Mouse (Mus musculus) heart, adult 2 months (tissue): ENCODE results near the gene Usp37. TPM values are rescaled to one million over a fixed set of nuclear protein-coding genes. Genes with fewer than 3 reads are reported as not detected.
A peak's percentile ranks its signal among the peaks of the same experiment; 100 is the strongest.

ENCODE experiments used
- DNase-seq, 2 experiments: peaks; one replicate each; pipeline ENCODE4 v3.0.0; 2021
- H3K27ac ChIP-seq: fragments of 200-600 bp; 2 replicates; pipeline ENCODE4 v1.8.1; 2022
- H3K27me3 ChIP-seq: fragments of 200-500 bp; 2 replicates; pipeline ENCODE4 v1.6.1; 2012; ENCODE audit warnings: mild to moderate bottlenecking, low read length, inconsistent platforms, mixed read lengths; ENCODE audit not compliant: control insufficient read depth, insufficient read depth
- H3K36me3 ChIP-seq: fragments of 200-500 bp; 2 replicates; pipeline ENCODE4 v1.6.1; 2012; ENCODE audit warnings: low read length, inconsistent platforms; ENCODE audit not compliant: control insufficient read depth, insufficient read depth
- H3K4me1 ChIP-seq: fragments of 200-500 bp; 2 replicates; pipeline ENCODE4 v1.6.1; 2011; ENCODE audit warnings: low read length; ENCODE audit not compliant: control insufficient read depth, insufficient read depth
- H3K4me3 ChIP-seq: fragments of 200-600 bp; 2 replicates; pipeline ENCODE4 v1.8.1; 2022
- H3K79me2 ChIP-seq: fragments of 200-500 bp; replicated peaks from 2 replicates; pipeline ENCODE4 v1.6.1; 2012; ENCODE audit warnings: mild to moderate bottlenecking, inconsistent platforms, low read length, moderate library complexity, mixed read lengths; ENCODE audit not compliant: control insufficient read depth, insufficient read depth
- H3K9ac ChIP-seq: fragments of 200-500 bp; 2 replicates; pipeline ENCODE4 v1.6.1; 2012; ENCODE audit warnings: low read depth, mild to moderate bottlenecking, control low read depth, inconsistent platforms, low read length, mixed read lengths
- CTCF ChIP-seq: fragments of 200-600 bp; IDR thresholded peaks from 2 replicates; pipeline ENCODE4 v1.8.1; 2022; ENCODE audit warnings: antibody characterized with exemption, mild to moderate bottlenecking, moderate library complexity
- EP300 ChIP-seq: fragments of 200-500 bp; IDR thresholded peaks from 2 replicates; pipeline ENCODE4 v1.6.1; 2011; ENCODE audit warnings: low read depth, low read length, control low read depth; ENCODE audit not compliant: insufficient read depth
- POLR2A ChIP-seq: fragments of 200-500 bp; IDR thresholded peaks from 2 replicates; pipeline ENCODE4 v1.6.1; 2011; ENCODE audit warnings: mild to moderate bottlenecking, low read depth, low read length, control low read depth; ENCODE audit not compliant: insufficient read depth
- WGBS: fragments of 180-500 bp; shearing (Covaris S2); methylation state at CpG from one replicate; pipeline ENCODE4 v1.1.7; 2018; 5-methylcytosine and 5-hydroxymethylcytosine counted together
- intact Hi-C: fragments of 180-260 bp; cut with DNase I; formaldehyde crosslinking; loops from one replicate; pipeline ENCODE4 v1.15.1; 2025
- long read RNA-seq: library from polyadenylated mRNA; stranded (forward); transcript quantifications from one replicate; pipeline ENCODE4 v2.0.0, GENCODE M21; 2021
- polyA plus RNA-seq: library from polyadenylated mRNA; depleted of rRNA; stranded (reverse); fragments of >200 nt; gene quantifications from 2 replicates; pipeline ENCODE4 v1.2.3, GENCODE M21; 2012; rRNA removed
- total RNA-seq, 2 experiments: library from RNA; stranded (reverse); gene quantifications; 2 replicates each; pipeline ENCODE4 v1.2.3; 2021

Gene Usp37
- total RNA-seq (1 to 10 TPM; 6.5 to 8.1 TPM), polyA plus RNA-seq (2.9 and 5.2 TPM in 2 replicates)
- long read RNA-seq, partial matches to known transcripts = 0 of 8 reads
- long read RNA-seq, other reads (novel, unspliced or antisense) = 8 of 8 reads

DNA sequence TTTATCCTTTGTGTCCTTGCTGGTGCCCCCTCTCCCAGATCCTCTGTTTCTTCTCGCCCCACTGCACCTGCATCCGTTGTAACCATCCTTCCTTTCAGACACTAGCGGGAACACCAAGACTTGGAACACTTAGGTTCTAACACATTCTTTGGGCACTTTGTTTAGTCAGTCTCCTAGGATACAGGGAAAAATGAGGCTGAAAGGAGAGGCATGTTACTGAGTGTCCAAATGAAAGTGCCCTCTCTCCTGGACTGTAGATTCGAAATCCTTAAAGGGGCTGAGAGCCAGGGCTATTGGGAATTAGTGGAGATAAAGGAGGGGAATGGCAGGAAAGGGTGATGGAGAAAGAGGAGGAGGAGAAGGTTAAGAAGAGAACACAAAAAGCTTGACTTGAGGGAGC lies at the start of gene Usp37:
Gene Usp37, minus strand, starts transcription at position 101 of the 400 bp plus-strand sequence.
- no peak for DNase-seq
- WGBS = 76% methylated on average over 4 of the region's 4 CpGs
- Histone ChIP-seq H3K4me3 (no peak within 1 kb of the TSS), H3K79me2 (no peaks in the 10 kb centered on the region), H3K27me3 (0 out of 2 replicates have a peak, but pooled peaks cover 2% of the 10 kb centered on the region), H3K36me3 (no peaks in the 10 kb centered on the region), H3K9ac (no peak within 1 kb of the TSS), H3K4me1 (no peaks in the 10 kb centered on the region), H3K27ac (no peak within 1 kb of the TSS)
- intact Hi-C loops = no loop called here
- TF ChIP-seq CTCF (no peak), EP300 (no peak), POLR2A (no peak)

DNA sequence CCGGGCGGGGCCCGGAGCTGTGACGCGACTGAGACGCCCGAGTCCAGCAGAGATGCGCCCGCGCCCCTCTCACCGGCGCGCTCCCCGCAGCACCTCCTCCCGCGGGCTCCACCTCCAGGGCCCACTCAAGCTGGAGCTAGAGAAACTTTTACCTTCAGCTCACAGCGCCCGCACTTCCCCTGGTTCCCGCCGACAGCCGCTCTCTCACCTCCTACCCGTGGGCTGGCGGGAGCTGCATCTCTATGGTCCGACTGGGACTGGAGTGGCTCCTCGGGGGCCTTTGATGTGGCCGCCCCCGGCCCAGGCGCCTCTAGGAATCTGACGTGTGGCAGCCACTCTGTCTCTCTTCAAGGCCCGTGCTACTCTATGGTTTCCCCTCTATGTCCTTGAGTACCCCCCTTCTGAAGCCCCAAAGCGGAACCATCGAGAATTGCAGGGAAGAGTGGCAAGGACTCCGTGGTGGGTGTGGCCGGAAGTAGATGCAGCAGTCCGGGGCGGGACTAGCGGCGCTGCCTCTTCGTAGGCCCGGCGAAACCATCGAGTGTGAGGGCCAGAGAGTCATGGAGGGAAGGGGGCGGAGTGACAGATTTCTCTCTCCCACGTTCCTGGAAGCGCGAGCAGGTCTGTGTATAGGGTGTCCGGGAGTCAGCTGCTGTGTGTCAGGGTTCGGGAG lies 43.8 kb upstream of the Usp37 start, which contains the start of the genes Zfp142 and Bcs1l:
Gene Zfp142, minus strand, starts transcription at position 474 of the 673 bp plus-strand sequence.
Gene Bcs1l, plus strand, starts transcription at position 517 of the 673 bp plus-strand sequence.
- Histone ChIP-seq H3K27me3 (no peaks in the 10 kb centered on the region), H3K36me3 (peaks cover 19% of the 10 kb centered on the region), H3K79me2 (no peaks in the 10 kb centered on the region), H3K4me1 (peaks cover 6% of the 10 kb centered on the region), H3K27ac (peak within 1 kb of the TSS; percentile 89), H3K9ac (peak within 1 kb of the TSS; percentile 85), H3K4me3 (peak within 1 kb of the TSS; percentile 65)
- intact Hi-C loops = loop anchor here (1.0 to 10.0 kb wide), 5 partner anchors 13 to 729 kb away; partner anchors contain the start of genes Cnot9, Ctdsp1, Dnpep and Rnf25
- TF ChIP-seq POLR2A (peak; percentile 57), CTCF (peak; percentile 41), EP300 (0 out of 2 replicates have a peak, but pooled peaks have one; percentile 34)
- DNase-seq = peak; percentile 99
- WGBS = under 1% methylated on average over 48 of the region's 48 CpGs

DNA sequence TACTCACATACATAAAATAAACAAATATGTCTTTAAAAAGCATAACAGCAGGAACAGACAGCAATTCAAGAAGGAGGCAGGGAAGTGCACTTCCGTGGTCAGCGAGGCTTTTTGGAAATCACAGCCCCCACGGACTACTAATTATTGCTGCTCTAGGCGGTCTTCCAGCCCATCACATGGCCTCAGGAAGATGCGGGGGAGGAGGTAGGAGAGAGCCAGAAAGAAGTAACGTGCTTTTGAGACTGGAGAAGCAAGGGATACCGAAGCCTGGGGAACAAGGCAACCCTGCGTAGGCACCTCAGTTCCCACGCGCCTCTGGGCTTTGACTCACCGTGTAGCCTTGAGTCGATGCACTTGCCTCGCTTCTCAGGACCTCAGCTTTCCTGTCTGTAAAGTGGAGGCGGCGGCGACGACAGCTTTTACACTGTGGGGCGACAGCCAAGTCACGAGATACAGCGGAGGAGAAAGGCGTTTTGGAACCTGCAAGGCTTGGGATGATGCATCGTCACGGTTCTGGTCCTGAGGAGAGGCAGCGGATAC lies 43.2 kb upstream of the Usp37 start:
- WGBS = 0% methylated on average over 24 of the region's 24 CpGs
- H3K79me2 ChIP-seq = peaks cover 3% of the 10 kb centered on the region; the same call in 1 of the 2 replicates
- no peak for DNase-seq
- peak overlapping the region; percentile 76 for H3K9ac ChIP-seq
- intact Hi-C loops = loop anchor here (5.0 to 10.0 kb wide), 4 partner anchors 77 to 730 kb away; partner anchors contain the start of genes Cnot9, Ctdsp1, Dnpep and Ttll4
- TF ChIP-seq CTCF = no peak
- no peak for TF ChIP-seq EP300
- TF ChIP-seq POLR2A = no peak
- peaks cover 22% of the 10 kb centered on the region for H3K36me3 ChIP-seq
- H3K27ac ChIP-seq = peak overlapping the region; percentile 89
- peaks cover 6% of the 10 kb centered on the region for H3K4me1 ChIP-seq
- peak overlapping the region; percentile 65 for H3K4me3 ChIP-seq
- no peaks in the 10 kb centered on the region for H3K27me3 ChIP-seq

DNA sequence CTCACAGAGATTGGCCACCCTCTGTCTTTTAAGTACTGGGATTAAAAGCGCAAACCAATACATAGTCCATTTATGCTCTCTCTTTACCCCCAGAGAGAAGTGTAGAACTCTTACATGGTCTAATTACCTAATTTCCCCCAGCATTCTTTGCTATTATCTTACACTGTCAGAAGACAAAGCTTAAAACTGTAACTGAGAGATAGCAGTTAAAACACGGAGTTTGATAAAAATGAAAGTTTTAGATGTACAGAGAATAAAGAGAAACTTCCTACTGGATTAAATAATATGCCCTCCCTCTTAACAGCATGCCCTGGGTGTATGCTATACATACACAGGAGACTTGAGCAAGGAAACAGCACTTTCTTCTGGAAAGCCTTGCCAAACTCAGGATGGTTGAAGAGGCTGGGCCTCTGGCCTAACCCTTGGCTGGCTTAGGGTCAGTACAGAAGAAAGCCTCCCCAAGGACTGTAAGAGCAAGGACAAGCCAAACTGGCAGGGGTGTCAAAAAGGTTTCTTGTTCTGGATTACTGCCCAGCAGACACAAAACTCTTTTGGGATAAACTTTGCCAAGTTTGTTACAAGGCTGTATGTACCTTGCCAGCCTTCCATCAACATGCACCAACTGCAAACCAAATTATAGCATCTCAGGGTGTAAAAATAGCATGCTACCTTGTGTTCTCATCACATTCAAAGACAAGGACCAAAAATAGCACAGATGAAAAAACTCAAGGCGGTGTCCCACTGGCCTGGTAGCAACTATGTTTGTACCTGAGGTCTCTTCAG lies 40.7 kb upstream of the Usp37 start:
- peak in 1 of 2 experiments; percentile 51 for DNase-seq
- Histone ChIP-seq H3K4me3 (no peak overlapping the region), H3K79me2 (peaks cover 7% of the 10 kb centered on the region; the same call in 1 of the 2 replicates), H3K27ac (peak overlapping the region; percentile 77), H3K4me1 (peaks cover 6% of the 10 kb centered on the region), H3K36me3 (peaks cover 23% of the 10 kb centered on the region), H3K9ac (no peak overlapping the region), H3K27me3 (no peaks in the 10 kb centered on the region)
- WGBS = 58% methylated on average over 3 of the region's 3 CpGs
- TF ChIP-seq CTCF = no peak
- TF ChIP-seq POLR2A = no peak
- no peak for TF ChIP-seq EP300
- intact Hi-C loops = loop anchor here (5.0 to 10.0 kb wide), 4 partner anchors 78 to 732 kb away; partner anchors contain the start of genes Cnot9, Ctdsp1, Dnpep and Ttll4

DNA sequence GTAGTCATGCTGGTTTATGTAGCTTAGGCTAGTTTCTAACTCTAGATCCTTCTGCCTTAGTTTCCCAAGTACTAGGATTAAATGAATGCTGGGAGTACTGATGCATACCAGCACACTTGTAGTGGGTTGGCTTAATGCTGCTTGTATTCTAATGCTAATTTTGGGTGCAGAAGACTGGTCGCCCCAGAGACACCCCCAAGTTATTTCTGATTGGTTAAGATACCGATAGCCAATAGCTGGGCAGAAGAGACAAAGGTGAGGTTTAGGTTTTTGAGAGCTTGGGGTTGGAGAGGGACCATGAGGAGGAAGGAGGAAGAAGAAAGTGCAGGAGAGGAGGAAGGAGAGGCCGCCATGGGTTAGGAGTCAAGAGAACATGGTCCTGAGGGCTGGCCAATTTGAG lies 38.5 kb upstream of the Usp37 start:
- Histone ChIP-seq H3K27me3 (no peaks in the 10 kb centered on the region), H3K4me1 (peaks cover 4% of the 10 kb centered on the region), H3K79me2 (peaks cover 8% of the 10 kb centered on the region), H3K9ac (no peak overlapping the region), H3K4me3 (no peak overlapping the region), H3K36me3 (peaks cover 23% of the 10 kb centered on the region), H3K27ac (no peak overlapping the region)
- DNase-seq = no peak
- intact Hi-C loops = loop anchor here (10.0 kb wide), 2 partner anchors 82 to 188 kb away; partner anchors contain the start of genes Ctdsp1 and Ttll4
- whole genome bisulfite sequencing = 89% methylated on average over 3 of the region's 3 CpGs
- TF ChIP-seq POLR2A (no peak), EP300 (no peak), CTCF (no peak)
